Mouse (Mus musculus) mature B cell (primary cell): ENCODE measurements around the gene Lrrfip1.

Experiments
- in situ Hi-C: fragments of 300-500 bp; cut with MboI; formaldehyde crosslinking; loops from 2 replicates; pipeline ENCODE4 v1.14.3; 2019

The Lrrfip1 gene

GRCm38 (mm10) chr1:90998268-90998890, at the start of gene Lrrfip1:
TSS of gene Lrrfip1 (plus strand) at chr1:90998737.
- in situ Hi-C loops: no loop called here

- in situ Hi-C loops: no loop called here
Observed at GRCm38 (mm10) chr1:90949309-90949708, 49.2 kb upstream of the Lrrfip1 start.

GRCm38 (mm10) chr1:90951670-90952069, 46.9 kb upstream of the Lrrfip1 start:
- in situ Hi-C loops: no loop called here

GRCm38 (mm10) chr1:90952808-90953207, 45.7 kb upstream of the Lrrfip1 start, which contains the start of gene Prlh:
TSS of gene Prlh (plus strand) at chr1:90953108.
- in situ Hi-C loops: no loop called here

GRCm38 (mm10) chr1:90953688-90954087, 44.8 kb upstream of the Lrrfip1 start:
- in situ Hi-C loops: no loop called here

- in situ Hi-C loops: no loop called here
Observed at GRCm38 (mm10) chr1:90956245-90957096, 42.1 kb upstream of the Lrrfip1 start.

GRCm38 (mm10) chr1:90962526-90962925, 36.0 kb upstream of the Lrrfip1 start:
- in situ Hi-C loops: no loop called here

- in situ Hi-C loops: no loop called here
Observed at GRCm38 (mm10) chr1:90962994-90963393, 35.5 kb upstream of the Lrrfip1 start.

GRCm38 (mm10) chr1:90967583-90967982, 31.0 kb upstream of the Lrrfip1 start:
- in situ Hi-C loops: no loop called here

- in situ Hi-C loops: no loop called here
Observed at GRCm38 (mm10) chr1:90968649-90969048, 29.9 kb upstream of the Lrrfip1 start.

- in situ Hi-C loops: no loop called here
Observed at GRCm38 (mm10) chr1:90969347-90969784, 29.2 kb upstream of the Lrrfip1 start, which contains the start of gene Rab17. TSS of gene Rab17 (minus strand) at chr1:90969661.

- in situ Hi-C loops: no loop called here
Observed at GRCm38 (mm10) chr1:90969881-90970390, 28.6 kb upstream of the Lrrfip1 start.

- in situ Hi-C loops: no loop called here
Observed at GRCm38 (mm10) chr1:90972911-90973573, 25.5 kb upstream of the Lrrfip1 start.

- in situ Hi-C loops: no loop called here
Observed at GRCm38 (mm10) chr1:90973574-90973911, 25.0 kb upstream of the Lrrfip1 start.

- in situ Hi-C loops: no loop called here
Observed at GRCm38 (mm10) chr1:90974906-90975649, 23.5 kb upstream of the Lrrfip1 start.

- in situ Hi-C loops: no loop called here
Observed at GRCm38 (mm10) chr1:90975960-90976359, 22.6 kb upstream of the Lrrfip1 start.

- in situ Hi-C loops: no loop called here
Observed at GRCm38 (mm10) chr1:90980638-90981330, 17.8 kb upstream of the Lrrfip1 start.

- in situ Hi-C loops: no loop called here
Observed at GRCm38 (mm10) chr1:90981346-90981745, 17.2 kb upstream of the Lrrfip1 start.

GRCm38 (mm10) chr1:90995916-90996315, 2.6 kb upstream of the Lrrfip1 start:
- in situ Hi-C loops: no loop called here

- in situ Hi-C loops: no loop called here
Observed at GRCm38 (mm10) chr1:90997136-90997535, 1.4 kb upstream of the Lrrfip1 start.

- in situ Hi-C loops: no loop called here
Observed at GRCm38 (mm10) chr1:90997641-90998040, 896 bp upstream of the Lrrfip1 start.
